Mouse (Mus musculus) myocyte (in vitro differentiated cells): ENCODE results near the gene Tcp10c.
"Not testable (repeated sequence)": the region's sequence is repeated elsewhere in the genome, so short reads cannot be mapped to it uniquely, and the experiment has no call there.

Experiments
- POLR2AphosphoS2 ChIP-seq: IDR thresholded peaks from one replicate; pipeline ENCODE4 v1.6.1; 2011; ENCODE audit warnings: low read depth, control low read depth; ENCODE audit not compliant: insufficient read length
- USF1 ChIP-seq: IDR thresholded peaks from one replicate; pipeline ENCODE4 v1.6.1; 2011; ENCODE audit warnings: low read depth, mild to moderate bottlenecking, control low read depth, moderate library complexity

GRCm38 (mm10) chr17:13381286-13381685 is 26.9 kb downstream of the Tcp10c start:
- not testable (repeated sequence) for TF ChIP-seq POLR2AphosphoS2, USF1
